Mouse (Mus musculus): ENCODE measurements around the gene B130006D01Rik.

GRCm38 (mm10) chr11:95768244-95768643 is 44.9 kb downstream of the B130006D01Rik start:
- no peak for TF ChIP-seq POLR2A (IDR thresholded peaks at IDR 0.05; ENCODE audit: borderline replicate concordance, low read depth, low read length)
- TF ChIP-seq CTCF (IDR thresholded peaks at IDR 0.05; ENCODE audit: low read depth, low read length): no peak

All from bone marrow macrophage, adult 2 months (primary cell).